Mouse (Mus musculus): ENCODE results near the gene Sorcs2. TPM values are rescaled to one million over a fixed set of nuclear protein-coding genes. Genes with fewer than 3 reads are reported as not detected.

The Sorcs2 gene
- polyA plus RNA-seq, 1 experiment from 2014 or later, result 5.1 TPM

- 95% methylated on average over 6 of the region's 6 CpGs for WGBS
- H3K36me3 ChIP-seq (ENCODE audit: control insufficient read depth, insufficient read depth, low read length), result no peaks in the 10 kb centered on the region
- H3K27ac ChIP-seq (ENCODE audit: low read depth, low read length), result peak overlapping the region; percentile 77
- H3K27me3 ChIP-seq (replicated peaks; ENCODE audit: control insufficient read depth, insufficient read depth, low read length), result no peaks in the 10 kb centered on the region
- no peak overlapping the region; the same call in 1 of the 2 replicates for H3K9ac ChIP-seq (ENCODE audit: low read length)
- no peak for DNase-seq (ENCODE audit: low spot score)
- ATAC-seq, result 0 out of 2 replicates have a peak, but pooled peaks have one; percentile 19
- no peak overlapping the region for H3K4me2 ChIP-seq (ENCODE audit: low read length)
- H3K4me3 ChIP-seq (ENCODE audit: low read depth, low read length), result no peak overlapping the region
- H3K4me1 ChIP-seq (ENCODE audit: control insufficient read depth, insufficient read depth, low read length), result peaks cover 14% of the 10 kb centered on the region
- no peaks in the 10 kb centered on the region for H3K9me3 ChIP-seq (replicated peaks; ENCODE audit: control insufficient read depth, low read length)
Observed at GRCm38 (mm10) chr5:36041756-36042155, 356.2 kb downstream of the Sorcs2 start.

GRCm38 (mm10) chr5:36041236-36041562 is 356.7 kb downstream of the Sorcs2 start:
- Histone ChIP-seq H3K9me3 (replicated peaks; ENCODE audit: control insufficient read depth, low read length) (no peaks in the 10 kb centered on the region), H3K4me2 (ENCODE audit: low read length) (0 out of 2 replicates have a peak overlapping the region, but pooled peaks have one; percentile 5), H3K27ac (ENCODE audit: low read depth, low read length) (peak overlapping the region; percentile 77), H3K4me3 (ENCODE audit: low read depth, low read length) (no peak overlapping the region), H3K9ac (ENCODE audit: low read length) (no peak overlapping the region; the same call in 1 of the 2 replicates), H3K27me3 (replicated peaks; ENCODE audit: control insufficient read depth, insufficient read depth, low read length) (no peaks in the 10 kb centered on the region), H3K4me1 (ENCODE audit: control insufficient read depth, insufficient read depth, low read length) (peaks cover 14% of the 10 kb centered on the region), H3K36me3 (ENCODE audit: control insufficient read depth, insufficient read depth, low read length) (no peaks in the 10 kb centered on the region)
- DNase-seq (ENCODE audit: low spot score) (no peak), ATAC-seq (peak; percentile 58)

- ATAC-seq (peak; percentile 92), DNase-seq (ENCODE audit: low spot score) (peak; percentile 90)
- no peak overlapping the region for H3K4me3 ChIP-seq (ENCODE audit: low read depth, low read length)
- 0 out of 2 replicates have a peak overlapping the region, but pooled peaks have one; percentile 5 for H3K4me2 ChIP-seq (ENCODE audit: low read length)
- H3K27ac ChIP-seq (ENCODE audit: low read depth, low read length), result peak overlapping the region; percentile 77
- H3K9ac ChIP-seq (ENCODE audit: low read length), result no peak overlapping the region; the same call in 1 of the 2 replicates
- no peaks in the 10 kb centered on the region for H3K9me3 ChIP-seq (replicated peaks; ENCODE audit: control insufficient read depth, low read length)
- H3K27me3 ChIP-seq (replicated peaks; ENCODE audit: control insufficient read depth, insufficient read depth, low read length), result no peaks in the 10 kb centered on the region
- WGBS, result 44% methylated on average over 13 of the region's 13 CpGs
- peaks cover 14% of the 10 kb centered on the region for H3K4me1 ChIP-seq (ENCODE audit: control insufficient read depth, insufficient read depth, low read length)
- no peaks in the 10 kb centered on the region for H3K36me3 ChIP-seq (ENCODE audit: control insufficient read depth, insufficient read depth, low read length)
Observed at GRCm38 (mm10) chr5:36040398-36041235, 357.3 kb downstream of the Sorcs2 start.

DNA sequence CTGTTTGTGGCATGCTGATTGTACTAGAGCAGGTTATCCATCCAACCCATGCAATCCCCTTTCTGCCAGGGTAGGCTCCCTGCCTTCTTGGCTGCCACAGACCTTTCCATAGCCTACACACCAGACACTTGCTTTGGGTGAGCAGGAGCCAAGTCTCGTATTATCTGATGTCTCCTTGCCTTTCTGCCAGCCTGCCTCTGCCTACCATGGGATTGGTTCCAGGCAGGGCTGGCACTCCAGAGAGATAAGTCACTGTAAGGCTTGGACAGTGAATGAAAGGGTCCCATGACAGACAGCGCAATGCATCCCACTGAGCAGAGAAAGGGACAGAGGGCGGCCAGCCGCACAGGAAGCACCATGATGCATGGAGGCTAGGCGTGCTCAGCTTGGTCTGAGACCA is 358.3 kb downstream of the Sorcs2 start:
- Histone ChIP-seq H3K36me3 (ENCODE audit: control insufficient read depth, insufficient read depth, low read length) (no peaks in the 10 kb centered on the region), H3K27ac (ENCODE audit: low read depth, low read length) (no peak overlapping the region), H3K4me3 (ENCODE audit: low read depth, low read length) (no peak overlapping the region), H3K9ac (ENCODE audit: low read length) (no peak overlapping the region), H3K27me3 (replicated peaks; ENCODE audit: control insufficient read depth, insufficient read depth, low read length) (no peaks in the 10 kb centered on the region), H3K4me1 (ENCODE audit: control insufficient read depth, insufficient read depth, low read length) (peaks cover 14% of the 10 kb centered on the region), H3K4me2 (ENCODE audit: low read length) (no peak overlapping the region), H3K9me3 (replicated peaks; ENCODE audit: control insufficient read depth, low read length) (no peaks in the 10 kb centered on the region)
- 94% methylated on average over 5 of the region's 5 CpGs for WGBS
- no peak for ATAC-seq
- DNase-seq (ENCODE audit: low spot score), result no peak

DNA sequence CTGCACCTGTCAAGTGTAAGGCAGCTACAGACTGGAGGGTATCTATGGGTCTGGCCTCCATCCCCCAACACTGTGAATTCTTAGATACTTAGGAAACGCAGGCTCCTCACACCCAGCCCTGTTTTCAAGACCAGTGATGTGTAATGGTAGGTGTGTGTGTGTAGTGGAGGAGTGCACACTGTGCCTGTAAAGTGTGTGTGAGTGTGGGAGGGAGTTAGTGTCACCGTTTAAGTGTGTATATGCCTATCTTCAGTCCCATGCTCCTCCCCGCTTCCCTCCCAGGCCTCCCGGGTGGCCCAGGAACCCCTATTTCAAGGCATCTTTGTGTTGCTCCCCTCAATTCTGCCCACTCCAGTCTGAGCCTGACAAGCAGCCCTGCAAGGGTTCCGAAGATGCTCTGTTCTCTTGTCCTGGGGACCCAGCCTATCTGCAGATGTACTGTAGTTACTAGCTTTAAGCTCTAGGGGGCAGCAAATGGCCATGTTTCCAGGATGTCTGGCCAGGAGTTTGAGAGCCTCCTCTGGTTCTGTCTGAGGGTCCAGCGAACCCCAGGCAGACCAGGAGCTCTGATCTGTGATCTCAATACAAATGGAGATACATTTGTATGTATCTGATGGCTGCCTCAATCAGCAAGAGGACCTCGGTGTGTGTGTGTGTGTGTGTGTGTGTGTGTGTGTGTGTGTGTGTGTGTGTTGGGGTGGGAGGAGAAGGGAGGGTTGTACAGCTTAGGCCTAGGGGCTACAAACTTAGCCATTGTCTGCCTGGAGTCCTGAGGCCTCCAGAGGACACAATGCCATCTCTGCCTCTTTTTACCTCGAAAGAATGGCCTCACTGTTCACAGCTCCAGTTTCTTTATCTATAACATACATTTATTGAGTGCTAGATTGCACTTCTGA is 364.2 kb downstream of the Sorcs2 start:
- Histone ChIP-seq H3K4me3 (ENCODE audit: low read depth, low read length) (no peak overlapping the region), H3K36me3 (ENCODE audit: control insufficient read depth, insufficient read depth, low read length) (no peaks in the 10 kb centered on the region), H3K4me1 (ENCODE audit: control insufficient read depth, insufficient read depth, low read length) (no peaks in the 10 kb centered on the region), H3K9ac (ENCODE audit: low read length) (no peak overlapping the region), H3K27ac (ENCODE audit: low read depth, low read length) (no peak overlapping the region), H3K9me3 (replicated peaks; ENCODE audit: control insufficient read depth, low read length) (no peaks in the 10 kb centered on the region), H3K27me3 (replicated peaks; ENCODE audit: control insufficient read depth, insufficient read depth, low read length) (no peaks in the 10 kb centered on the region), H3K4me2 (ENCODE audit: low read length) (no peak overlapping the region)
- DNase-seq (ENCODE audit: low spot score) (peak; percentile 90), ATAC-seq (peak; percentile 69)
- WGBS, result 36% methylated on average over 8 of the region's 8 CpGs

GRCm38 (mm10) chr5:36025076-36025475 is 372.9 kb downstream of the Sorcs2 start:
- Histone ChIP-seq H3K36me3 (ENCODE audit: control insufficient read depth, insufficient read depth, low read length) (no peaks in the 10 kb centered on the region), H3K9ac (ENCODE audit: low read length) (no peak overlapping the region), H3K4me3 (ENCODE audit: low read depth, low read length) (no peak overlapping the region), H3K27ac (ENCODE audit: low read depth, low read length) (no peak overlapping the region), H3K4me1 (ENCODE audit: control insufficient read depth, insufficient read depth, low read length) (no peaks in the 10 kb centered on the region), H3K27me3 (replicated peaks; ENCODE audit: control insufficient read depth, insufficient read depth, low read length) (no peaks in the 10 kb centered on the region), H3K4me2 (ENCODE audit: low read length) (no peak overlapping the region), H3K9me3 (replicated peaks; ENCODE audit: control insufficient read depth, low read length) (no peaks in the 10 kb centered on the region)
- ATAC-seq, result no peak
- no peak for DNase-seq (ENCODE audit: low spot score)
- WGBS, result 76% methylated on average over 4 of the region's 4 CpGs

GRCm38 (mm10) chr5:36024003-36024685 is 373.8 kb downstream of the Sorcs2 start:
- Histone ChIP-seq H3K4me2 (ENCODE audit: low read length) (no peak overlapping the region), H3K36me3 (ENCODE audit: control insufficient read depth, insufficient read depth, low read length) (no peaks in the 10 kb centered on the region), H3K27me3 (replicated peaks; ENCODE audit: control insufficient read depth, insufficient read depth, low read length) (no peaks in the 10 kb centered on the region), H3K27ac (ENCODE audit: low read depth, low read length) (no peak overlapping the region), H3K9me3 (replicated peaks; ENCODE audit: control insufficient read depth, low read length) (no peaks in the 10 kb centered on the region), H3K4me1 (ENCODE audit: control insufficient read depth, insufficient read depth, low read length) (no peaks in the 10 kb centered on the region), H3K9ac (ENCODE audit: low read length) (no peak overlapping the region), H3K4me3 (ENCODE audit: low read depth, low read length) (no peak overlapping the region)
- DNase-seq (ENCODE audit: low spot score) (no peak), ATAC-seq (no peak)
- WGBS, result 88% methylated on average over 9 of the region's 9 CpGs

DNA sequence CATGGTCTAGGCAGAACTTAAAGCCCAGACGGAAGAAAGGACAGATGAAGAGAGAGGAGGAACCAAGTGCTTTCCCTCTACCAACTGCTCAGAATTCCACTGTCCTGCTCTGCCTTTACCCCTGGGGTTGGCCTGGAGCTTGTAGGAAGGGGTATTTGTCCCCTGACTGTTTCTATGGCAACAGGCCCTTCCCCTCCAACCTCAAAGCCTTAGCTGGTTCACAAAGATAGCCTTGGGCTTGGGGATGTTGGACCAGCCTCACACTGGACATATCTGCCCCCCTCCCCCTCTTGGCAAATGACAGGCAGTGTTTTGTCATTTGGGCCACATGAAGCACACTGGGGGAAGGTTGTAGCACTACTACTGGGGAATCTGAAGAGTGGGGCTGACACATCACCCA is 375.6 kb downstream of the Sorcs2 start:
- no peak overlapping the region for H3K9ac ChIP-seq (ENCODE audit: low read length)
- H3K4me3 ChIP-seq (ENCODE audit: low read depth, low read length), result no peak overlapping the region
- 71% methylated on average over 1 of the region's 1 CpGs for WGBS
- H3K27me3 ChIP-seq (replicated peaks; ENCODE audit: control insufficient read depth, insufficient read depth, low read length), result no peaks in the 10 kb centered on the region
- no peak overlapping the region for H3K27ac ChIP-seq (ENCODE audit: low read depth, low read length)
- no peaks in the 10 kb centered on the region for H3K9me3 ChIP-seq (replicated peaks; ENCODE audit: control insufficient read depth, low read length)
- H3K4me1 ChIP-seq (ENCODE audit: control insufficient read depth, insufficient read depth, low read length), result no peaks in the 10 kb centered on the region
- ATAC-seq (no peak), DNase-seq (ENCODE audit: low spot score) (no peak)
- H3K4me2 ChIP-seq (ENCODE audit: low read length), result no peak overlapping the region
- no peaks in the 10 kb centered on the region for H3K36me3 ChIP-seq (ENCODE audit: control insufficient read depth, insufficient read depth, low read length)
